Mouse (Mus musculus) urinary bladder, postnatal 25 days (tissue): ENCODE measurements around the gene Ighmbp2.

ENCODE experiments used
- DNase-seq: peaks from one replicate; pipeline ENCODE4 v3.0.0; 2022; ENCODE audit warnings: low spot score

The Ighmbp2 gene

GRCm38 (mm10) chr19:3282572-3283467 is at the start of gene Ighmbp2, which contains the start of gene Mrpl21:
Gene Ighmbp2, minus strand, starts transcription at chr19:3283017.
Gene Mrpl21, plus strand, starts transcription at chr19:3282901.
- DNase-seq, result peak; percentile 88

- no peak for DNase-seq
Observed at GRCm38 (mm10) chr19:3326479-3327047, 43.7 kb upstream of the Ighmbp2 start.

- DNase-seq, result no peak
Observed at GRCm38 (mm10) chr19:3325771-3326478, 43.1 kb upstream of the Ighmbp2 start.

- DNase-seq, result peak; percentile 95
Observed at GRCm38 (mm10) chr19:3324931-3325711, 42.3 kb upstream of the Ighmbp2 start.

- DNase-seq, result peak; percentile 38
Observed at GRCm38 (mm10) chr19:3324271-3324811, 41.5 kb upstream of the Ighmbp2 start.

GRCm38 (mm10) chr19:3323753-3324270 is 41.0 kb upstream of the Ighmbp2 start:
- peak; percentile 68 for DNase-seq

- DNase-seq, result peak; percentile 86
Observed at GRCm38 (mm10) chr19:3323201-3323621, 40.4 kb upstream of the Ighmbp2 start.

GRCm38 (mm10) chr19:3322261-3322969 is 39.6 kb upstream of the Ighmbp2 start, which contains the start of gene Cpt1a:
Gene Cpt1a, plus strand, starts transcription at chr19:3322334.
- DNase-seq, result peak; percentile 41

- DNase-seq, result peak; percentile 58
Observed at GRCm38 (mm10) chr19:3321617-3322016, 38.8 kb upstream of the Ighmbp2 start.

- no peak for DNase-seq
Observed at GRCm38 (mm10) chr19:3320801-3321200, 38.0 kb upstream of the Ighmbp2 start.

GRCm38 (mm10) chr19:3320086-3320485 is 37.3 kb upstream of the Ighmbp2 start:
- no peak for DNase-seq

- DNase-seq, result no peak
Observed at GRCm38 (mm10) chr19:3319341-3319740, 36.5 kb upstream of the Ighmbp2 start.

GRCm38 (mm10) chr19:3307175-3307949 is 24.5 kb upstream of the Ighmbp2 start:
- DNase-seq, result no peak

- no peak for DNase-seq
Observed at GRCm38 (mm10) chr19:3304017-3304416, 21.2 kb upstream of the Ighmbp2 start.

- no peak for DNase-seq
Observed at GRCm38 (mm10) chr19:3297775-3298174, 15.0 kb upstream of the Ighmbp2 start.

- DNase-seq, result no peak
Observed at GRCm38 (mm10) chr19:3297034-3297433, 14.2 kb upstream of the Ighmbp2 start.

GRCm38 (mm10) chr19:3295245-3295644 is 12.4 kb upstream of the Ighmbp2 start:
- DNase-seq, result no peak

- no peak for DNase-seq
Observed at GRCm38 (mm10) chr19:3292993-3293392, 10.2 kb upstream of the Ighmbp2 start.

GRCm38 (mm10) chr19:3292028-3292427 is 9.2 kb upstream of the Ighmbp2 start:
- peak; percentile 48 for DNase-seq

GRCm38 (mm10) chr19:3289006-3289405 is 6.2 kb upstream of the Ighmbp2 start:
- DNase-seq, result no peak
